Mouse (Mus musculus): ENCODE measurements around the gene H2-Oa. TPM values are rescaled to one million over a fixed set of nuclear protein-coding genes. Genes with fewer than 3 reads are reported as not detected.
A peak's percentile ranks its signal among the peaks of the same experiment; 100 is the strongest.

Gene H2-Oa
- total RNA-seq, 2 experiments from 2014 or later = not detected

GRCm38 (mm10) chr17:34120180-34120723, 28.1 kb downstream of the H2-Oa start:
- intact Hi-C loops (cut with DNase I) = no loop called here
- peak; percentile 84 to 86 for DNase-seq

GRCm38 (mm10) chr17:34120814-34121171, 28.7 kb downstream of the H2-Oa start:
- intact Hi-C loops (cut with DNase I) = no loop called here
- DNase-seq = peak in 1 of 2 experiments; percentile 83

- DNase-seq = peak; percentile 81 to 92
- intact Hi-C loops (cut with DNase I) = no loop called here
Observed at GRCm38 (mm10) chr17:34121172-34121878, 29.2 kb downstream of the H2-Oa start.

- no peak for DNase-seq
- intact Hi-C loops (cut with DNase I) = no loop called here
Observed at GRCm38 (mm10) chr17:34121879-34122187, 29.7 kb downstream of the H2-Oa start.

GRCm38 (mm10) chr17:34122188-34122984, 30.2 kb downstream of the H2-Oa start, which contains the start of gene Brd2:
TSS of gene Brd2 (minus strand) at chr17:34122634.
- intact Hi-C loops (cut with DNase I) = no loop called here
- peak; percentile 95 to 100 for DNase-seq

GRCm38 (mm10) chr17:34123111-34123510, 31.0 kb downstream of the H2-Oa start:
- intact Hi-C loops (cut with DNase I) = no loop called here
- no peak for DNase-seq

- DNase-seq = no peak
- intact Hi-C loops (cut with DNase I) = no loop called here
Observed at GRCm38 (mm10) chr17:34123518-34123917, 31.4 kb downstream of the H2-Oa start.

- DNase-seq = no peak
Observed at GRCm38 (mm10) chr17:34124649-34125048, 32.5 kb downstream of the H2-Oa start.

GRCm38 (mm10) chr17:34126826-34127420, 34.8 kb downstream of the H2-Oa start:
- DNase-seq = no peak
- intact Hi-C loops (cut with DNase I) = no loop called here

More at GRCm38 (mm10) chr17:34124649-34125048, 32.5 kb downstream of the H2-Oa start:
- intact Hi-C loops (cut with DNase I) = no loop called here

GRCm38 (mm10) chr17:34127475-34127874, 35.3 kb downstream of the H2-Oa start:
- intact Hi-C loops (cut with DNase I) = no loop called here
- no peak for DNase-seq

GRCm38 (mm10) chr17:34128264-34128937, 36.3 kb downstream of the H2-Oa start:
- intact Hi-C loops (cut with DNase I) = no loop called here

GRCm38 (mm10) chr17:34128944-34129791, 37.0 kb downstream of the H2-Oa start:
- DNase-seq = no peak
- intact Hi-C loops (cut with DNase I) = no loop called here

More at GRCm38 (mm10) chr17:34128264-34128937, 36.3 kb downstream of the H2-Oa start:
- DNase-seq = no peak

GRCm38 (mm10) chr17:34130073-34130947, 38.2 kb downstream of the H2-Oa start:
- intact Hi-C loops (cut with DNase I) = no loop called here
- no peak for DNase-seq

GRCm38 (mm10) chr17:34131911-34132310, 39.8 kb downstream of the H2-Oa start:
- intact Hi-C loops (cut with DNase I) = no loop called here
- DNase-seq = no peak

GRCm38 (mm10) chr17:34133289-34133688, 41.1 kb downstream of the H2-Oa start:
- intact Hi-C loops (cut with DNase I) = no loop called here
- no peak for DNase-seq

GRCm38 (mm10) chr17:34134451-34134850, 42.3 kb downstream of the H2-Oa start:
- intact Hi-C loops (cut with DNase I) = loop anchor here (2.0 kb wide), 2 partner anchors 34 to 58 kb away; no protein-coding TSS in a partner anchor
- no peak for DNase-seq

- peak; percentile 99 for DNase-seq
- intact Hi-C loops (cut with DNase I) = loop anchor here (1.0 to 2.0 kb wide), 3 partner anchors 33 to 59 kb away; no protein-coding TSS in a partner anchor
Observed at GRCm38 (mm10) chr17:34135297-34136224, 43.4 kb downstream of the H2-Oa start.

- intact Hi-C loops (cut with DNase I) = no loop called here
- DNase-seq = no peak
Observed at GRCm38 (mm10) chr17:34137601-34138000, 45.5 kb downstream of the H2-Oa start.
